Mouse (Mus musculus) embryo, embryonic 11.5 days (tissue): Measurements from ENCODE around the gene Rsrc1.

ENCODE experiments used
- DNase-seq: peaks from one replicate; pipeline ENCODE4 v3.0.0-alpha.2; 2012; ENCODE audit warnings: low read depth, low spot score

Gene Rsrc1

DNA sequence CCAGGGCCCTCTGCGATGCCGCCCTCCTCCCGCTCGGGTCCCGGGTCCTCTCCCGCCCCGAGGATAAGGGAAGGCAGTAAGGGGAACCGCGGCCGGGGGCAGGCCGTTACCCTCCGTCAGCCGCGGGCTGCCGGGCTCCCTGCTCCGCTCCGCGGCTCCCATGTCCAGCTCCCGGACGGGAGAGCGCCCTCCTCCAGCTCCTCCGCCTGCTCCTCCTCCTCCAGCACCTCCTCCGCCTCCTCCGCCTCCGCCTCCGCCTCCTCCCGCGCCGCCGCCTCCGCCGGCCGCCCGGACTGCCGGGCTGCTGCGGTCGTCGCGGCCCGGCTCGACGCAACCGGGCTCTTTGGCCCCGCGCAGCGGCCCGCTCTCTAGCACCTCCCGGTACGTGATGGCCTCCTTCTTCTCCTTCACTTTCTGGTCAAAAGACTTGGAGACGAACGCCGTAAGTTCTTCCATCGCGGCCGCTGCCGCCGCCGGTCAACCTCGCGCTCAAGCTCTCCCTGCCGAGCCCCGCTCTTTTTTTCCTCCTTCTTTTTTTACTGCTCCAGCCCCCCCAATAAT, at the start of gene Rsrc1:
Gene Rsrc1 (plus strand): TSS at position 290 of the 561 bp plus-strand sequence.
- DNase-seq: no peak

DNA sequence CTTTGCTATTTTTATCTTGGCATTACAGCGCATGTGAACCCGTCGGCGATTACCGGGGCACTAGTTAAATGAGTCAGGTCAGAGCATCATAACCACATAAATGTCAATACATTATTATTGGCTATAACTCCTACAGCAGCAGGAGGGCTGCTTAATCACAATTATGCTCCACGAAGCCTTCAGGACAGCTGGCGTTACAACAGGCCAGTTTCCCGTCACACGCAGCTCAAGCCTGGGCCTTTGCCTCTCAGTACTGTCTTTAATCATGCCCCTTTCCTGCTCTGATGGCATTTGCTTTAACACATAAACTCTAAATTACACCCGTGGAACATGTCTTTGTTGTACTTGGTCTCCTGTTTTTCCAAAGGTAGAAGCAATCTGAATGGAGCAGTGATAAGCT, 41.5 kb upstream of the Rsrc1 start:
- DNase-seq: no peak

DNA sequence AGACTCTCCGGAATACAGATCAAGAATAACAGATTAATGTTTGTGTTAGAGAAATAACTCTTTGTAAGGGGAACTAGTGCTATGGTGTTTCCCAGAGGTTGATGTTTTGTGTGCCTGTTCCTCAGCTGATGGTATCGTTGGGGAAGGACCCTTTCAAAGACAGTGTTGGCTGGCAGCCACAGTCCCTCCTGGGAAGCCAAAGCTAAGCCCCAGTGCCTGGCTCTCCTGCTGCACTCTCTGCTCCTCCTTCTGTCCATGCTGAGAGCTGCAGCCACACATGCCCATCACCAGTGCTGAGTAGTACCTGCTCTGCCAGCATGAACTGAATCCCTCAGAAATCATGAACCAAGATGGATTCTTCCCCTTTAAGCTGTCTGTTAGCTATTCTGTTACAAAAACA, 26.1 kb upstream of the Rsrc1 start:
- no peak for DNase-seq

DNA sequence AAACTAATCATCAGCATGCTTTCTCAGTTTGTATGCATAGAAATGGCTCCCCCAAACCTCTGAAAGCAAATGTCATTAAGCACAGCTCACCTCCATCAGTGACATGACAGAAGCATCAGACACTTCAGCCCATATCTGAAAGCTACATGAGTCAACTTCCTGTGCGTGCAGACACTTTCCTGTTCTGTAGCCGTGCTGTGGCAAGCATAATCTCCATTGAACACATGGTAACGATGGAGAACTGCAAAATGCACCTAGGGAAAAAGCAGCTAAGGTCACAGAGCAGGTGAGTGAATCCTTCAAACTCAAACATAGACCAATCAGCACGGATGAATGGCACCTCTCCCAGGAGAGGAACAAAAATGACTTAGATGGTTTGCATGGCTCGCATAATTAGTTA, 21.2 kb upstream of the Rsrc1 start:
- DNase-seq: no peak

DNA sequence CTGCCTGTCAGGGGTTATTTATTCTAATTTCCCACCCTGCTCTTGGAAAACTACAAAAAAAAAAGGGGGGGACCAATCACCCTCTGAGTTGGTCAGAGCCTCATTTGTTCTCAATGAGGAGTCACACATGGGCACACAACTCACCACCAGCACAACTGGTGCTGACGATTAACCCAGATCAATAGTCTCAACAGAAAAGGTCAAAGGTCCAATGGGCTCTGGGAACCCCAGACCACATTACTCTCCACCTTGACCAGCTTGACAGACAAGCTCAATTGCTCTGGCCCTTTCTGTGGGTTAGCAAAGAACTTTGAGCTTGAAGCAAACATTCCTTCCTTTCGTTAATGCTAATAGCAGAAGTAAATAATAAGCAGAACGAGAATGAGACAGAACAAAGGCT, 16.3 kb upstream of the Rsrc1 start:
- no peak for DNase-seq

DNA sequence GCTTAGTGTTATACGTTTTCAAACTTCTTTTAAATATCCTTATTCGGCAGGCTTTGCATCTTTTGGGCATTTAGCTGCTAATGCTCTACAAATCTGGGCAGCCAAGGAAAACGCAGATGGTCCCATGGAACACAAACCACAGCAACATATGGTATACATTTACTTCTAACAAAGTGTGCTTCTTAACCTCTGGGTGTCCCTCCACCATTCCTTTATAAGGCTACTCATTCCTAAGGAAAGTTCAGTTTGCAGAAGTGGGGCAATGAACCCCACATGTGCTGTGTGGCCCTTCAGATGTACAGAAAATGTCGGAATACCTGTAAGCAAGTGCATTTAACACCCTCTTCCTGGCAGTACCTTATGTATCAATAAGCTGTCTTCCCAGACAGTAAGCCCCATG, 13.7 kb upstream of the Rsrc1 start:
- no peak for DNase-seq

DNA sequence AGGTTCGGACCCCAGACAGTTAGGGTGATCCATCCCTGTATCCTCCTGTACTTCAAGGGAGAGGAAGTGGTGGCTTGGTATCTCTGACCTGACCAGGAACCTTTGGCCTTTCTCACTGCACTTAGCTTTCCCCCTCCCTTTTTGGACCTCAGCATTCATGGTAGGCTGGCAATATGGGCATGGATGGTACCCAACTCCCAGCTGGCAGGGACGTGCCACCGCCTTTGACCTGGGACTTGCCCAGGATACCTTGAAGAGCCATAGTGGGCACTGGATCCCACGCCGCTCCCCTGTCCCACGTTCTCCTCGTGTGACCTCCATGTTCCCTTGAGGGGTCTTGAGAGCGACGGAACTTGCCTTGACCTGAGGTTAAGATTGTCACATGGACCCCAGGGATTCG, 10.9 kb upstream of the Rsrc1 start:
- no peak for DNase-seq

DNA sequence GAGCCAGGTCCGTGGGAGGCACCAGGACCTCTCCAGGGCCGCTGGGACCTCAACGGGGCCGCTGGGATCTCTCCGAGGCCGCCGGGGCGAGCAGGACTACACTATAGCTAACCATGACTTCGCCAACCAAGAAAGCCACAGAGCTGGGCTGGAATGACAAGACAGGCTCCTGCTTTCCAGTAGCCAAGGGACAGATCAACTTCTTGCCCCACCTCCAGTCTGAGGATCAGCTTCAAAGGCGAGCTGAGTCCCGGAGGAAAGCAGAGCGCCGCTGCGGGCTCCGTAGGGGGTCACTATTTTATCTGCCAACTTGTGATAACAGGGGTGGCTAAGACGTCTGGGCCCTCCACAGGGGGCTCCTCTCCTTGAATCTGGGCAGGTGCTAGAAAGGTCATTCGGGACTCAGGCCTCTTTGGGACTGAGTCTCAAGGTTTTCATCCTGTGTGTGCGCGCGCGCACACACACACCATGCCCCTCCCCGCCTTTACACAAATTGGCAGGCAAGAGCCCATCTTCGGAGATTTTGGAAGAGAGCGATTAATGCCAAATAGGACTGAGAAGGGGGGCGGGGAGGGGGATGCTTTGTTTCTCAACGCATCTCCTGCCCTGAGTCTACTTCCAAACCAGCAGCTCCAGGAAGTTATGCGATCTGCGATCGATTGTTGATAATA, 10.4 kb upstream of the Rsrc1 start:
- DNase-seq: no peak

DNA sequence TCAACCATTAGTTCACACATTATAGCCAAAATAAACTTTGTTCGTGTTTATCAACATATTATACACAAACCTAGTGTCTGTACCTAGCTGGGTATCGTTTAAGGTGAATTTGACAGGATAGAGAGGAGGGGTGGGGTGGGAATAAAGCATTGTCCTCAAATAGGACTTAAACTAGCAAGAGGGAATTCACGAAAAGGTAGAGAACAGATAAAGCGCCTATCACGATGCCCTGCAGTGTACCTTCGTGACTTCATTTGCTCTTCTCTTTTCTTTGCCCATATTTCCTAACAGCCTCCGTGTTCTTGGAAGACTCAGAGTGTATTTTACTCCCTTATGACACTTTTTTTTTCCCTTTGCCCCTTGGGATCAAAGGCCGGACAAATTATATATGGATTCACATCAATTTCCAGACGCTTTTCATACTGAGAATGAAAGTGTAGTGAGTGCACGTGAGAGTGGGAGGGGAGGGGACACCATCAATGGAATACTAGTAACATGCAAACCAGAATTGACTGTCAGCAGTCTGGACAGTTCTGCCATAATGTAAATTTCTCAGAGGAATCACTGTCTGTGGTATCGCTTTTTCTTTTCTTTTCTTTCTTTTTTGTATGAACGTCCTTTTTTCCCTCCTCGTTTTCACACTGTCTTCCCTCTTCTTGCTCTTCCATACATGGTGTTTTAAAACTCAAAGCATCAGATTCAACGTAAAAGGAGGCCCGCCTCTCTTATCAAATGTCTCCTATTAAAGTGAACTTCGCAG, 8.8 kb upstream of the Rsrc1 start:
- no peak for DNase-seq

DNA sequence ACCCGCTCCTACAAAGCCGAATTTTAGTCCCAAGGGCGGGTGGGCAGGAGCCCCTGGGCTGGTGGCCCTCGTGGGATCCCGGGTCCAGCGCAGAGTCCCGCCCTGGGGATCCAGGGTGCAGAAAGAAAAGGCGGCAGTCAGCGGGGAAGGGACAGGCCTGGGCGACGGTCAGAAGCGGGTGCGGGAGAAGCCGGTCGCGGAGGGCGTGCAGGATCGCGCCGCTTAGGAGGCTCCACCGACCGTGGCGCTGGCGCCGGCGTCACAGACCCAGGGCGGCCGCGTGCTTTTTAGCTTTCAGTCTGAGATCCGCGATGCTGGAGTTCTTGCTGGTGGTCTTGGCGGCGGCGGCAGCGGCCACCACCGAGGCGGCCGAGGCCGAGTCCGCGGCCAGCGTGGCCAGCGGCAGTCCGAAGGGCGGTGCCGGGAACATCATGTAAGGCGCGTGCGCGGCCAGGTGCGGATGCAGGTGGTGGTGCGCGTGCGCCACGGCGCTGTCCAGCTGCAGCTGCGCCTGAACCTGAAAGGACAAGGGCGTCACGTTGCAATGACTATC, 7.7 kb upstream of the Rsrc1 start:
- DNase-seq: no peak

DNA sequence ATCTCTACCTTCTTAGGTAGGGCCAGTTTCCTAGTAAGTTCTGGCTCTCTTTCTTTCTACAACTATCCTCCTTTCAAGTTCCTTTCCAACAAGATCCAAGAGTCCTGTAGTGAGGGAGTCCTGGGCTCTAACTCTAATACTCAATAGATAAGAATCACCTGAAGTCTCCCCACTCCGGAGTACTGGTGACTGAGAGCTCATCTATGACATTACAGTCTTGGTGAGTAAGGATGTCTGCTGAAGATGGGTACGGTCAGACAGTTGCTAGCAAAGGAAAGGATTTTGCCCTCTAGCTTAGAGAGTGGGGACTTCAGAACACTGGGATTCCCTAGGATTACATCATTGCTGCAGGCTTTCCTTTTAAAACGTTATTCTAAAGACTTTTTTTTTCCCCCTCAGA, 6.7 kb upstream of the Rsrc1 start:
- no peak for DNase-seq

DNA sequence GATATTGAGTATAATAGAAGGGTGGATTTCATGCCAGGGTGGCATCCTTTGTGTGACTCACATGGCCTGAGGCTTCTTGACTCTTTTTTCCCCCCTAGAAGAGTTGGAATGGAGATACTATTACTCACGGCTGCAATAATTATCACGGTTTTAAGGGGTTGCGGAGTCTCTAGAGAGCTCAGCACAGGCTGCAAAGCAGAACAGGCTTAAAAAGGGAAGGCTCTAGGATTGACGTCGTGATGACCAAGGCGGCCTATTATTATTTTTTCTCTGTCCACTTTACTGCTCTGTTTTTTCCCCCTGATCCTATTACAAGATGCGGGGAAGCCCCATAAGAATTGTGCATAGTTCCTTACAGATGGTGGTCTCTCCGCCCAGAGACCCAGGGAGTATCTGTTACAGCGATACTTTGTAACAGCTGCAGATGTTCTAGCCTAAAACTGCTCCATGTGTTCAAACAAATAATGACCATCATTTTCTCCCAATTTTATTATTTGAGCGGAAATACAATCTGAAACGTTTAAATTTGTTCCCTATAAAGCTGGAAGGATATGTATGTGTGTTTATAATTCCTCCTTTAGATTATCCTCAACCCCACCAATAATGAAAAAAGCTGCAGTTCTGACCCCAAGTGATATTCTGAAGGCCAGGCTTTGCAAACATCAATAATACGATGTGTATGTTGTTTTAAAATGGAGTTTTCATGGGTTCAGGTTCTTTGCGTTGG, 4.1 kb upstream of the Rsrc1 start:
- DNase-seq: no peak

DNA sequence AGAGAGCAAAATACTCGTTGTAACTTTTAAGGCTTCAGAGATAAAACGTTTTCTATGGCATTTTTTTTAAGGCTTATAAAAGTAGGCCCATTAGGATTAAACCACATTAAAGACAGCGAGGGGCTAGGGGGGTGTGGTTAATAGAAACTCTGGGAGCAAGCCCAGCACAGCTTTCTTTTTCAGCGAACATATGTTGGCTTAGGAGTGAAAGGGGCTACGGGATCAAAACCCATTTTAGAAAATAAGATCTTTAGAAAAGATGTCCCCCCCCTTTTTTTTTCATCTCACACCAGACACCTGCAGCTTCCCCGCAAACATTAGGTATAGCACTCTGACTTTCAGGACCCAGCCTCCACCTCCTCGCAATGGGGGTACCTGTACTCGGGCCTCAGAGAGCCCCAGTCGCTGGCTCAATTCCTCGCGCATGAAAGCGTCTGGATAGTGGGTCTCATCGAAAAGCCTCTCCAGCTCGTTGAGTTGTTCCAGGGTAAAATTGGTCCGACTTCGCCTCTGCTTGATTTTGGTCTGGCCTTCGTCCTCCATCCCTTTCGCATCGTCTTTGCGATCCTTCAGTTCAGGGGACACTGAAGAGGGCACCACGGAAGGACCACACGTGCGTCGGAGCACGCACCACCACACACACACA, 3.3 kb upstream of the Rsrc1 start:
- no peak for DNase-seq

DNA sequence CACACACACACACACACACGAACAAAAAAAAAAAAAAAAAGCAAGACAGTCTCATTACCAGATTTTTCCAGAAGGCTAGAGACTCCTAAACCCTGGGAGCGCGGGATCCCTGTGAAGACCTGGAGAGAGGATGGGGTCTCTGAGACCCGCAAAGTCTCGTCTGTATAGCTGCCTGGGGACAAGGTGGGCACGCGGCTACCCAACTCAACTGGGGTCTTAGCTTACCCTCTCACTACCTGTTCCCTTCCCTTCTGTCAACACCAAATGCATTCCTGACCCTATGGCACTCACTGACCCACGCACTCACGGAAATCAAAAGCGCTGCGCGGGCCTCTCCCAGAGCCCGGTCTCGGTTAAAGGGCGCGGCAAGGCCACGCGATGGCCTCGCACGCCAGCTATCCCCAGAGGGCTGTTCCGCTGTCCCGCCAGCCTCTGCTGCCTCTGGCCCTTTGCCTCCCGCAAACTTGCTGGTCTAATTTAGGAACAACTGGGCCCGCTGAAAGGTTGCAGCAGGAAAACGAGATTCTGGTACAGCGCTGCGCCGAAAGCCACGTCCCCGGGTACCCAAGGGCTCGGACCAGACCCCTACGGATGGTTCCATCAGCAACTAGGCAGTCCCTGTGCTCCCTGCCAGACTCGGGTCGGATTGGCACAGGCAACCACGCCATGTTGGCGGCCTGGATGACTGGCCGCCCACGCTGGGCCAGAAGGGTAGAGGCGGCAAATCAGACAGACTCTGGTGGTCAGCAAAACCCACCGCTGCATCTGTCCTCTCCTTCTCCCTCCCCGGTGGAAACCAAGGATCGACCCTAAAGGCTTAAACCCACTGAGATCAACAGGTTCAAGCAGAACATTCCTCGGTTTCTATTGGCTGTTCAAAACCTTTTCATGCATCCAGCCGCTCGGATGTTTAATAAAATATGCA, 2.5 kb upstream of the Rsrc1 start:
- DNase-seq: no peak

DNA sequence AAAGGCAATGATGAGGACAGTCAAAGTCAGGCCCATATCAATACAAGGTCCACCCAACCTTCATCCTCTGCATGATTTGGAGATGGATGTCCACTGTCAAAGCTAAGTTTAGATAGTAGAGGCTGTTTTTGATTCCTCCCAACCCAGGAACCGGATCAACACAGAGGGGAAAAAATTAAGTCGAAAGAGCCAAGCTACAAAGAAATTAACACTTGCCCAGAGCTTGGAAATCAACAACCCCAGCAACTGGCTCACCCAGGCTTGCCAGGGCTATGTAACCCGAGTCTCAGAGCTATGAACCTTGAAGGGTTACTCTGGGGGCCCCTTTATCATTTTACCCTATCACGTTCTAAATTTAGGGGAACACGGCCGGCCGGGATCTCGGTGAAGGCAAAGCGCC, 1.7 kb upstream of the Rsrc1 start:
- no peak for DNase-seq

DNA sequence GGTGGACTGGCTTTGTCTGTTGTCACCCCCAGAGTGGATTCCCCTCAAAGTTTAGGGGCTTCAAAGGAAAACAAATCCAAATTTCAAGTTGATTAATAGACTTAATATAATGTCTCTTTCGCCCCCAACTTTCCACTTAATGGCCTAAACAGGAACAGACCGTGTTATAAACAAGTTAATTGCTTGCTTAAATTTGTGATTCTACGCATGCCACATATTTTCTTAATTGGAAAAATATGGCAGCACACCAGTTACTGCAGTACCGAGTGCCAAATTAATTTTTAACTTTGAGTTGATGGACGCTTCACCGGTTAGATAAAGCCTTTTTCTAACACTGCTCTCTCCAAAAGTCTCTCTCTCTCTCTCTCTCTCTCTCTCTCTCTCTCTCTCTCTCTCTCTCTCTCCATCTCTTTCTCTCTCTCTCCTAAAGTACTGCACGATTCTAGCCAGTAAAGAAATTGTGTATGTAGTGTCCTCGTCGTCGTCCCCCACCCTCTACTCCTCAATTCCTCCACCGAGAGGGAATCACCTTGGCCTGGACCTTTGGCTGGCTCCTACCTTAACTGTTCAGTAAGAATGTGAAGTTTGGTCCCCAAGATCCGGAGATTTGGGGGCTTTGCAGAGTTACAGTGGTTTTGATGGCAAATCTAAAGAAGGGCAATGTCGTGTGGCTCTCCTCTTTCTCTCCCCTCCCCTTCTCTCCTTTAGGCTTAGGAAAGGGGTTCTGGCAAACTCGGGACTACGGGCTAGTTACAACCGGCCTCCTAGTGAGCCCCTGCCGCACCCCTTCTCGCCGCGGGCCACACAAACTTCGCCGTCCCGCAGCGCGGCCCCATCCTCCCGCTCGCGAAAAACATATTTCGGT, 847 bp upstream of the Rsrc1 start:
- DNase-seq: no peak

DNA sequence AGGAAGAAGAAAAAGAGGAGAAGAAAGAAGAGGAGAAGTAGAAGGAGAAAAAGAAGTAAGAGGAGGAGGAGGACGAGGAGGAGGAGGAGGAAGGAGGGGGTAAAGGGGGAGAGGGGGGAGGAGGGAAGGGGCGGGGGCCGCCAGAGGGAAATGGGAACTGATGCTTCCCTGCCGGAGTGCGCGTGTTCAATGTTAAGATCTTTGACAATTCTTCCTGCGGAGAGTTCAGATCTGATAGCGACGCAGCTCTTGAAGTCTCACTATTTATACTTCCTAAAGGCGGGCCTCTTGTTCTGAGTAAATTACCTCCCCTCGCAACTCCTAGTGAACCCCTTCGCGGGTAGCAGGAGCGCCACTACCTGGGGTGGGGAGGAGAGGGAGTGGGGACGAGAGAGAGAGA, 516 bp downstream of the Rsrc1 start, which contains the start of gene Shox2:
Gene Shox2 (minus strand): TSS at position 66 of the 400 bp plus-strand sequence.
- no peak for DNase-seq

DNA sequence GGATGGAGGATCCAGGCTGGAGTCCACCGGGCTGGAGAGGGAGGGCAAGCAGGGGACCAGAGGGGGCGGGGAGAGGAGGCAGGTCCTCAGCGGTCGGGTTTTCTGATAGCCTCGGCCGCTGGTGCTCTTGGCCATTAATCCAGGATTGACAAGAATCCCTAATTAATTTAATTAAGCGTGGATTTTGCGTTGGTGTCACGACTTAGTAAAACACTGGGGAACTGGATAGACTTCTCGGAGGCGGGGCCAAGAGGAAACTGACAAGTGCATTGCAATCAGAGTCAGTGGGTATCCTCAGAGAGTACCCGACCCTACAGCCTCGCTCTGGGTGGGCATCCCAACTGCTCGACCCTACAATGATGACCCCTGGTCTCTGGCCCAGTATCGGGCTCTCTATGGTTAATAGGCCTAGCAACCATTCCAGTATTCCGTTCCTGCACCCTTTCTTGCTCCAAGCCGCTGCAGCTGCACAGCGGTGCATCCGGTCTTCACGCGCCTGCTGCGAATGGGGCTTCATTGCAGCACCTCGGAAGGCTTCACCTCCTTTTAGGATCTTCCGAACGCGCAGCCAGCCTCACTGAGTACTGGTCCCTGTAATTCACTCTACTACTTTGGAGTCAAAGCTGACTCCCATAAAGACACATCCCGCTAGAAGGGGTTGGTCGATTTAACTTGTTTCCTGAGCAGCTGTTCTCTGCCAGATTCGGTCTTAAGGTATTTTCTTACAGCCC, 1.2 kb downstream of the Rsrc1 start:
- no peak for DNase-seq

DNA sequence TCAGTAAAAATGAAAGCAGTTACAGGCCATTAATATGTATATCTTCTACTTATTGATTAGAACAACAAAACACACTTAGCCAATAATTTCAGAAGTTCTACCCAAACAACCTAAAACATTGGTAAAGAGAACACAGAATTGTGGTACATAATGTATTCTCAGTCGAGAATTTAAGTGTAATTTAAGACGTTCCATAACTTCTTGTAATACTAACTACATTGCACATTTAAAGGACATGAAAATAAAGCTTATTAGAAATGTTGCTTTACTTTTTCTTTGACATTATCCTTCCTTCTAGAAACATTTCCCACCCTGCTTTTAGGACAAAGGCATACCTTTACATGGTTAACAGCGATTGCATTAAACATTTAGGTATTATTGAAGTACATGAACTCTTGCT, 2.3 kb downstream of the Rsrc1 start:
- DNase-seq: no peak
